Mouse (Mus musculus): ENCODE measurements around the gene Rnase12. TPM values are rescaled to one million over a fixed set of nuclear protein-coding genes. Genes with fewer than 3 reads are reported as not detected.

The Rnase12 gene
- polyA plus RNA-seq, 1 experiment from 2014 or later: not detected

- Histone ChIP-seq H3K4me1 (replicated peaks; ENCODE audit: control insufficient read depth, insufficient read depth, low read length) (peaks cover 4% of the 10 kb centered on the region), H3K36me3 (ENCODE audit: control insufficient read depth, insufficient read depth) (no peaks in the 10 kb centered on the region), H3K9ac (replicated peaks; ENCODE audit: low read depth, low read length) (no peak overlapping the region), H3K27ac (ENCODE audit: low read length) (no peak overlapping the region), H3K4me3 (replicated peaks; ENCODE audit: low read length) (no peak overlapping the region), H3K9me3 (ENCODE audit: control insufficient read depth, low read length) (no peaks in the 10 kb centered on the region), H3K27me3 (replicated peaks; ENCODE audit: control insufficient read depth, insufficient read depth, low read length) (no peaks in the 10 kb centered on the region), H3K4me2 (ENCODE audit: low read length) (no peak overlapping the region)
- ATAC-seq: no peak
- WGBS: 89% methylated on average over 2 of the region's 2 CpGs
These were observed 12.2 kb upstream of the Rnase12 start for GRCm38 (mm10) chr14:51069617-51070016.

DNA sequence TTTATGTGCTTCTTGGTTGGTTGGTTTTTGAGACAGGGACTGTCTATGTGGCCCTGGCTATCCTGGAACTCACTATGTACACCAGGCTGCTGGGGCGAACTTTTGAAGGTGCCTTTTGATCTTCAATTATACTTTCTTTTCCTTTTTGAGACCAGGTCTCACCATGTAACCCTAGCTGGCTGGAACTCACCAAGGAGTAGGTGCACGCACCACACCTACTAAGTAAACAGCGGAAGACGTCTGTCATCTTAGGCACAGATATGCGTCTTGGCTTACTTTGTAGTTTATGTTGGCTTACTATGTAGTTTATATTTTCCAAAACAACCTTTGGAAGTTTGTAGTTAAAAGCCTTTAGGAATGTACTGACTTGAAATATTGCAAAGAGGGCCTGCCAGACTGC is 11.5 kb upstream of the Rnase12 start:
- ATAC-seq: no peak
- H3K27ac ChIP-seq (ENCODE audit: low read length): no peak overlapping the region
- 94% methylated on average over 5 of the region's 5 CpGs for WGBS
- peaks cover 4% of the 10 kb centered on the region for H3K4me1 ChIP-seq (replicated peaks; ENCODE audit: control insufficient read depth, insufficient read depth, low read length)
- H3K4me3 ChIP-seq (replicated peaks; ENCODE audit: low read length): no peak overlapping the region
- no peak overlapping the region for H3K9ac ChIP-seq (replicated peaks; ENCODE audit: low read depth, low read length)
- H3K9me3 ChIP-seq (ENCODE audit: control insufficient read depth, low read length): no peaks in the 10 kb centered on the region
- no peaks in the 10 kb centered on the region for H3K36me3 ChIP-seq (ENCODE audit: control insufficient read depth, insufficient read depth)
- no peak overlapping the region for H3K4me2 ChIP-seq (ENCODE audit: low read length)
- H3K27me3 ChIP-seq (replicated peaks; ENCODE audit: control insufficient read depth, insufficient read depth, low read length): no peaks in the 10 kb centered on the region

GRCm38 (mm10) chr14:51060761-51061160 is 3.3 kb upstream of the Rnase12 start:
- Histone ChIP-seq H3K9me3 (ENCODE audit: control insufficient read depth, low read length) (no peaks in the 10 kb centered on the region), H3K27me3 (replicated peaks; ENCODE audit: control insufficient read depth, insufficient read depth, low read length) (no peaks in the 10 kb centered on the region; the same call in 1 of the 2 replicates), H3K36me3 (ENCODE audit: control insufficient read depth, insufficient read depth) (no peaks in the 10 kb centered on the region), H3K4me1 (replicated peaks; ENCODE audit: control insufficient read depth, insufficient read depth, low read length) (no peaks in the 10 kb centered on the region), H3K9ac (replicated peaks; ENCODE audit: low read depth, low read length) (no peak overlapping the region), H3K4me2 (ENCODE audit: low read length) (no peak overlapping the region), H3K4me3 (replicated peaks; ENCODE audit: low read length) (no peak overlapping the region), H3K27ac (ENCODE audit: low read length) (no peak overlapping the region)
- no peak for ATAC-seq
- whole genome bisulfite sequencing: 88% methylated on average over 5 of the region's 5 CpGs

DNA sequence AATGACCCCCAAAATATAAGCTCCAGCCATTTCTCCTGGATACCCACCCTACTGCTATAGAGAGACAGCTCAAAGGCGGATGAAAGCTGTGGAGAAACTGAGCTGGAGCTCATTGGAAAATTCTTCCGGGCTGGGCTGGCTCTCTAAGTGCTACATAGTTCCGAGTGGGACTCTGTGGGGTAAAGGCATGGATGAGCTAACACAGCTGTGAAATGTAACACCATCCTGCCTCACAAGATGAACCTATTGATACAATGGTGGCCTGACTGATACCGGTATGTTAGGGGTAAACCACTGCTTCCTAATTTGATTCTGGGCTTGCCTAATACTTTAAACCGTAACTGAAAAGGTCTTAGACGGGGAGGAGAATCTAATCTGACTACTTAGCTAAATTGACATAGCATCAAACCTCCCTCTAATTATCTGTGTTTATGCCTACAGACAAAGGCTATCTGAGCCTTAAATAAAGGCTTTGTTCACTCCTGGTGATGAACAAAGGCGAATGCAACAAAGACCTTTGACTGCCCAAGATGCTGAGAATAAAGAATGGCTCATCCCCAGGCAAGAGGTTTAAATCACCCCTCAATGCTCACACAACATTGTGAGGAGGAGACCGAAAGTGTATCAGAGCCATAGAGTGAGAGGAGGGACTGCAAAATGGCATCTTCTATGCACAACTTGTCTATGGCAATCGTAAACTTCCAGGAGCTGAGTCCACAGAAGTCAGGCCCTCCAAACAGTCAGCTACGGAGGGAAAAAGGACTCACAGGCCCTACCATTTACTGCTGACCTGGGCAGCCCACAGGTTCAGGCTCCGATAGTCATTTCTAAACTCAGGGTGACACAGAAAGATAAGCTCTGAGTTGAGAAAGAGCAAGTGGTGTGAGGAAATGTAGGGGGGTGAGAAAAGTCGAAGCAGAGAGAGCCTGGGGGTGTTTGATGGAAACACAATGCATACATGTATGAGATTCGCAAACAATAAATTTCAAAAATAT is 2.9 kb downstream of the Rnase12 start:
- no peak overlapping the region for H3K4me3 ChIP-seq (replicated peaks; ENCODE audit: low read length)
- H3K4me2 ChIP-seq (ENCODE audit: low read length): peak overlapping the region; percentile 13; the same call in 1 of the 2 replicates
- H3K27ac ChIP-seq (ENCODE audit: low read length): no peak overlapping the region
- H3K36me3 ChIP-seq (ENCODE audit: control insufficient read depth, insufficient read depth): no peaks in the 10 kb centered on the region
- 18% methylated on average over 13 of the region's 13 CpGs for WGBS
- H3K27me3 ChIP-seq (replicated peaks; ENCODE audit: control insufficient read depth, insufficient read depth, low read length): 0 out of 2 replicates have a peak, but pooled peaks cover 2% of the 10 kb centered on the region
- no peaks in the 10 kb centered on the region for H3K9me3 ChIP-seq (ENCODE audit: control insufficient read depth, low read length)
- H3K9ac ChIP-seq (replicated peaks; ENCODE audit: low read depth, low read length): no peak overlapping the region
- H3K4me1 ChIP-seq (replicated peaks; ENCODE audit: control insufficient read depth, insufficient read depth, low read length): peaks cover 5% of the 10 kb centered on the region
- no peak for ATAC-seq

DNA sequence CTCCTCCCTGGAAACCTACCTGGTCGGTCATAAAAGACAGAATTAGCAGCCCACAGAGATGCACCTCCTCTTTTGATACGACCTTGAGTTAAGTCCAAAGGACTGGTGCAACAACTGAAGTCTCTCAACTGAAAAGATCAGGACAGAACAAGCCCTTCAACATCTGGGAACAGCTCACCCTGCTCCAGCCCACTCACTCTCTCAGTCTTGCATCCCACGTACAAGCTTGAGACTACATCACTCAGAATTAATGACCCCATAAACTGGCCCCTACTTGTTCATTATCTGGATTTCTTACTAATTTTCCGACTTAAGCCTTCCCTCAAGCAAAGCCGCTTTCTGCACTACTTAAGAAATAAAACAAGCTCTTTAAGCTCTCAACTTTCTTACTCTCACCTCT is 4.3 kb downstream of the Rnase12 start:
- ATAC-seq: no peak
- no peak overlapping the region for H3K9ac ChIP-seq (replicated peaks; ENCODE audit: low read depth, low read length)
- H3K36me3 ChIP-seq (ENCODE audit: control insufficient read depth, insufficient read depth): no peaks in the 10 kb centered on the region
- H3K4me1 ChIP-seq (replicated peaks; ENCODE audit: control insufficient read depth, insufficient read depth, low read length): peaks cover 5% of the 10 kb centered on the region
- H3K4me3 ChIP-seq (replicated peaks; ENCODE audit: low read length): no peak overlapping the region
- no peak overlapping the region for H3K4me2 ChIP-seq (ENCODE audit: low read length)
- H3K9me3 ChIP-seq (ENCODE audit: control insufficient read depth, low read length): no peaks in the 10 kb centered on the region
- H3K27ac ChIP-seq (ENCODE audit: low read length): no peak overlapping the region
- 49% methylated on average over 5 of the region's 5 CpGs for WGBS
- H3K27me3 ChIP-seq (replicated peaks; ENCODE audit: control insufficient read depth, insufficient read depth, low read length): 0 out of 2 replicates have a peak, but pooled peaks cover 2% of the 10 kb centered on the region

DNA sequence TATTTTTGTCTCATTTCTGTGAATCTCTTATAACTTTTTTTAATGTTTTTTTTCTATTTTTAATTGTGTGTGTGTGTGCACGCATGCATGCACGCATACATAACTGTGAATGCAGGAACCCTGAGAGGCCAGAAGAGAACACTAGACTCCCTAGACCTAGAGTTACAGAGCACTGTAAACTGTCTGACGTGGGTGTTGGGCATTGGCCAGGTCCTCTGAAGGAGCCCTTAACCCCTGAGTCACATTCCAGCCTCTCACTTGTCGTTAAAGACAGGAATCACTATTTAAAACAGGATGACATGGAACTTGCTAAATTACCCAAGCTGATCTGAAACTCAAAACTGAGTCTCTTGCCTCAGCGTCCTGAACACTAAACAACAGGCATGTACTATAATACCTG is 5.5 kb downstream of the Rnase12 start:
- Histone ChIP-seq H3K9me3 (ENCODE audit: control insufficient read depth, low read length) (no peaks in the 10 kb centered on the region), H3K27ac (ENCODE audit: low read length) (no peak overlapping the region), H3K9ac (replicated peaks; ENCODE audit: low read depth, low read length) (no peak overlapping the region), H3K36me3 (ENCODE audit: control insufficient read depth, insufficient read depth) (no peaks in the 10 kb centered on the region), H3K27me3 (replicated peaks; ENCODE audit: control insufficient read depth, insufficient read depth, low read length) (0 out of 2 replicates have a peak, but pooled peaks cover 2% of the 10 kb centered on the region), H3K4me3 (replicated peaks; ENCODE audit: low read length) (no peak overlapping the region), H3K4me1 (replicated peaks; ENCODE audit: control insufficient read depth, insufficient read depth, low read length) (peaks cover 5% of the 10 kb centered on the region), H3K4me2 (ENCODE audit: low read length) (no peak overlapping the region)
- WGBS: 43% methylated on average over 5 of the region's 5 CpGs
- no peak for ATAC-seq

GRCm38 (mm10) chr14:51050063-51050462 is 7.4 kb downstream of the Rnase12 start, which contains the start of gene Rnase11:
Rnase11 (minus strand) TSS chr14:51050163.
- no peak within 1 kb of the TSS for H3K4me2 ChIP-seq (ENCODE audit: low read length)
- ATAC-seq: no peak
- no peak within 1 kb of the TSS for H3K27ac ChIP-seq (ENCODE audit: low read length)
- H3K9ac ChIP-seq (replicated peaks; ENCODE audit: low read depth, low read length): no peak within 1 kb of the TSS
- no peaks in the 10 kb centered on the region for H3K9me3 ChIP-seq (ENCODE audit: control insufficient read depth, low read length)
- peaks cover 5% of the 10 kb centered on the region for H3K4me1 ChIP-seq (replicated peaks; ENCODE audit: control insufficient read depth, insufficient read depth, low read length)
- H3K27me3 ChIP-seq (replicated peaks; ENCODE audit: control insufficient read depth, insufficient read depth, low read length): 0 out of 2 replicates have a peak, but pooled peaks cover 2% of the 10 kb centered on the region
- H3K36me3 ChIP-seq (ENCODE audit: control insufficient read depth, insufficient read depth): no peaks in the 10 kb centered on the region
- 89% methylated on average over 2 of the region's 2 CpGs for WGBS
- H3K4me3 ChIP-seq (replicated peaks; ENCODE audit: low read length): no peak within 1 kb of the TSS

GRCm38 (mm10) chr14:51047846-51048245 is 9.6 kb downstream of the Rnase12 start:
- no peak overlapping the region for H3K4me3 ChIP-seq (replicated peaks; ENCODE audit: low read length)
- no peaks in the 10 kb centered on the region for H3K9me3 ChIP-seq (ENCODE audit: control insufficient read depth, low read length)
- H3K9ac ChIP-seq (replicated peaks; ENCODE audit: low read depth, low read length): no peak overlapping the region
- H3K36me3 ChIP-seq (ENCODE audit: control insufficient read depth, insufficient read depth): no peaks in the 10 kb centered on the region
- H3K27me3 ChIP-seq (replicated peaks; ENCODE audit: control insufficient read depth, insufficient read depth, low read length): no peaks in the 10 kb centered on the region
- no peaks in the 10 kb centered on the region for H3K4me1 ChIP-seq (replicated peaks; ENCODE audit: control insufficient read depth, insufficient read depth, low read length)
- no peak overlapping the region for H3K27ac ChIP-seq (ENCODE audit: low read length)
- ATAC-seq: no peak
- 74% methylated on average over 5 of the region's 5 CpGs for WGBS
- no peak overlapping the region for H3K4me2 ChIP-seq (ENCODE audit: low read length)

- no peaks in the 10 kb centered on the region for H3K4me1 ChIP-seq (replicated peaks; ENCODE audit: control insufficient read depth, insufficient read depth, low read length)
- WGBS: 62% methylated on average over 6 of the region's 6 CpGs
- no peak for ATAC-seq
- no peak within 1 kb of the TSS for H3K27ac ChIP-seq (ENCODE audit: low read length)
- H3K9me3 ChIP-seq (ENCODE audit: control insufficient read depth, low read length): no peaks in the 10 kb centered on the region
- no peaks in the 10 kb centered on the region for H3K36me3 ChIP-seq (ENCODE audit: control insufficient read depth, insufficient read depth)
- H3K4me2 ChIP-seq (ENCODE audit: low read length): no peak within 1 kb of the TSS
- H3K9ac ChIP-seq (replicated peaks; ENCODE audit: low read depth, low read length): no peak within 1 kb of the TSS
- no peak within 1 kb of the TSS for H3K4me3 ChIP-seq (replicated peaks; ENCODE audit: low read length)
- H3K27me3 ChIP-seq (replicated peaks; ENCODE audit: control insufficient read depth, insufficient read depth, low read length): no peaks in the 10 kb centered on the region
These were observed 15.7 kb downstream of the Rnase12 start, which contains the start of gene Rnase9 for GRCm38 (mm10) chr14:51041769-51042168. Rnase9 (minus strand) TSS chr14:51041869.

All from forebrain, embryonic 16.5 days (tissue).